Mouse (Mus musculus) embryonic facial prominence, embryonic 12.5 days (tissue): ENCODE data around the gene Sf3b5. TPM values are rescaled to one million over a fixed set of nuclear protein-coding genes. Genes with fewer than 3 reads are reported as not detected.

ENCODE experiments used
- ATAC-seq: fragments of 200-750 bp; cut with Nextera tagmentation; 2 replicates; pipeline ENCODE4 v1.8.0; 2017; ENCODE audit not compliant: insufficient number of reproducible peaks, insufficient read depth, low FRiP score, low TSS enrichment
- H3K27ac ChIP-seq: fragments of 300-500 bp; sonication (generic); 2 replicates; pipeline ENCODE4 v1.5.1; 2016; ENCODE audit warnings: mild to moderate bottlenecking
- H3K27me3 ChIP-seq: fragments of 300-500 bp; sonication (generic); 2 replicates; pipeline ENCODE4 v1.6.1; 2016; ENCODE audit warnings: mild to moderate bottlenecking, moderate library complexity
- H3K36me3 ChIP-seq: fragments of 300-500 bp; sonication (generic); 2 replicates; pipeline ENCODE4 v1.6.1; 2016; ENCODE audit warnings: mild to moderate bottlenecking
- H3K4me1 ChIP-seq: fragments of 300-500 bp; sonication (generic); 2 replicates; pipeline ENCODE4 v1.6.1; 2016
- H3K4me2 ChIP-seq: fragments of 300-500 bp; sonication (generic); replicated peaks from 2 replicates; pipeline ENCODE4 v1.6.1; 2016; ENCODE audit warnings: mild to moderate bottlenecking, moderate library complexity
- H3K4me3 ChIP-seq: fragments of 300-500 bp; sonication (generic); 2 replicates; pipeline ENCODE4 v1.5.1; 2016; ENCODE audit warnings: mild to moderate bottlenecking
- H3K9ac ChIP-seq: fragments of 300-500 bp; sonication (generic); 2 replicates; pipeline ENCODE4 v1.6.1; 2016; ENCODE audit warnings: mild to moderate bottlenecking, moderate library complexity
- H3K9me3 ChIP-seq: fragments of 300-500 bp; sonication (generic); 2 replicates; pipeline ENCODE4 v1.6.1; 2016; ENCODE audit warnings: mild to moderate bottlenecking, moderate library complexity
- WGBS: fragments of 180-500 bp; shearing (Covaris S2); methylation state at CpG from one replicate; pipeline ENCODE4 v1.1.7; 2016; 5-methylcytosine and 5-hydroxymethylcytosine counted together
- polyA plus RNA-seq: library from polyadenylated mRNA; unstranded; fragments of >200 nt; fragmentation: Nextera tagmentation; extraction: Ambion mirVana; gene quantifications from 2 replicates; pipeline ENCODE4 v1.2.1, GENCODE M21; 2016

The Sf3b5 gene
- polyA plus RNA-seq, 1 experiment from 2014 or later, result 38.0 TPM

DNA sequence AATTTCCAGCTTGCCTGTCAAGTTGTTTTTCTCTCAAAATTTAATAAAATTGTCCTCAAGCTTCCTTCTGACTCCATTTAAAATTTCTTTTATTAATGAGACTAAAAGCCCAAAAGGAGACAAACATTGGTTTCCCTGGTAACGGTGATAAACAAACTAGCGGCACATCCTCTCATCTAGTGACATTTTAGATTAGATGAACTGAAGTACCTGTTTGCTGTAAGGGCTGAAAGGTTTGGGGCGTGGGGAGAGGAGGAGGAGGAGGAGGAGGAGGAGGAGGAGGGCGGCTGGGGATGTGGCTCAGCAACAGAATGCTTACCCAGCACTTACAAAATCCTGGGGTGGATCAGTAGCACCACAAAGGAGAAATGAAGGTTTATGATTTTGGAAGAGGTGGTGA, 42.7 kb downstream of the Sf3b5 start:
- Histone ChIP-seq H3K4me3 (no peak overlapping the region), H3K27me3 (no peaks in the 10 kb centered on the region), H3K4me2 (no peak overlapping the region), H3K9ac (no peak overlapping the region), H3K4me1 (no peaks in the 10 kb centered on the region), H3K36me3 (no peaks in the 10 kb centered on the region), H3K27ac (no peak overlapping the region), H3K9me3 (no peaks in the 10 kb centered on the region)
- ATAC-seq, result no peak
- 46% methylated on average over 4 of the region's 4 CpGs for WGBS

GRCm38 (mm10) chr10:13056863-13057381, 51.8 kb downstream of the Sf3b5 start:
- ATAC-seq, result no peak
- H3K9ac ChIP-seq, result no peak overlapping the region
- no peaks in the 10 kb centered on the region for H3K36me3 ChIP-seq
- 82% methylated on average over 6 of the region's 6 CpGs for WGBS
- H3K4me3 ChIP-seq, result no peak overlapping the region
- H3K4me2 ChIP-seq, result no peak overlapping the region
- peaks cover 27% of the 10 kb centered on the region for H3K27me3 ChIP-seq
- H3K9me3 ChIP-seq, result no peaks in the 10 kb centered on the region
- peaks cover 8% of the 10 kb centered on the region; the same call in 1 of the 2 replicates for H3K4me1 ChIP-seq
- no peak overlapping the region for H3K27ac ChIP-seq

Other genes starting within 250 kb of the Sf3b5 start
- 78.8 and 81.7 TPM in 2 replicates for gene Utrn, start 136.0 kb upstream of the Sf3b5 start, polyA plus RNA-seq
- 3.5 and 4.3 TPM in 2 replicates for gene Stx11, start 41.0 kb upstream of the Sf3b5 start, polyA plus RNA-seq
- 121 and 137 TPM in 2 replicates for gene Plagl1, start 55.2 kb downstream of the Sf3b5 start, polyA plus RNA-seq
- not detected in 2 replicates for gene Zc2hc1b, start 172.7 kb downstream of the Sf3b5 start, polyA plus RNA-seq
- gene Ltv1, start 187.8 kb downstream of the Sf3b5 start, polyA plus RNA-seq, result 64.9 and 68.4 TPM in 2 replicates